Mouse (Mus musculus) lung, postnatal 0 days (tissue): ENCODE data around the gene Btd. TPM values are rescaled to one million over a fixed set of nuclear protein-coding genes. Genes with fewer than 3 reads are reported as not detected.

ENCODE experiments used
- ATAC-seq: fragments of 200-750 bp; cut with Nextera tagmentation; 2 replicates; pipeline ENCODE4 v1.8.0; 2017; ENCODE audit warnings: moderate library complexity
- DNase-seq: peaks from one replicate; pipeline ENCODE4 v3.0.0-alpha.2; 2016; ENCODE audit warnings: low spot score
- H3K27ac ChIP-seq: fragments of 300-500 bp; sonication (generic); 2 replicates; pipeline ENCODE4 v1.5.1; 2014; ENCODE audit warnings: antibody characterized with exemption, mild to moderate bottlenecking, low read length, mixed read lengths
- H3K27me3 ChIP-seq: fragments of 300-500 bp; sonication (generic); replicated peaks from 2 replicates; pipeline ENCODE4 v1.6.1; 2014; ENCODE audit warnings: low read length, mixed read lengths; ENCODE audit not compliant: insufficient read depth
- H3K36me3 ChIP-seq: fragments of 300-500 bp; sonication (generic); 2 replicates; pipeline ENCODE4 v1.6.1; 2014; ENCODE audit warnings: low read length, mixed read lengths; ENCODE audit not compliant: insufficient read depth
- H3K4me1 ChIP-seq: fragments of 300-500 bp; sonication (generic); 2 replicates; pipeline ENCODE4 v1.6.1; 2014; ENCODE audit warnings: antibody characterized with exemption, low read depth, low read length, mixed read lengths; ENCODE audit not compliant: insufficient read depth
- H3K4me2 ChIP-seq: fragments of 300-500 bp; sonication (generic); replicated peaks from 2 replicates; pipeline ENCODE4 v1.6.1; 2014; ENCODE audit warnings: low read depth, mild to moderate bottlenecking, low read length, moderate library complexity, mixed read lengths
- H3K4me3 ChIP-seq: fragments of 300-500 bp; sonication (generic); 2 replicates; pipeline ENCODE4 v1.5.1; 2014; ENCODE audit warnings: low read depth, low read length
- H3K9ac ChIP-seq: fragments of 300-500 bp; sonication (generic); replicated peaks from 2 replicates; pipeline ENCODE4 v1.6.1; 2014; ENCODE audit warnings: low read depth, mild to moderate bottlenecking
- H3K9me3 ChIP-seq: fragments of 300-500 bp; sonication (generic); 2 replicates; pipeline ENCODE4 v1.6.1; 2016; ENCODE audit warnings: low read length, mixed read lengths
- CTCF ChIP-seq: IDR thresholded peaks from 2 replicates; pipeline ENCODE4 v1.5.1; 2016; ENCODE audit warnings: antibody characterized with exemption, mild to moderate bottlenecking
- EP300 ChIP-seq: IDR thresholded peaks from 2 replicates; pipeline ENCODE4 v1.6.1; 2016; ENCODE audit warnings: antibody characterized with exemption, mild to moderate bottlenecking, control low read depth
- WGBS: fragments of 180-500 bp; shearing (Covaris S2); extraction: QIAGEN DNeasy Blood & Tissue Kit; methylation state at CpG from one replicate; pipeline ENCODE4 v1.1.7; 2014; 5-methylcytosine and 5-hydroxymethylcytosine counted together
- polyA plus RNA-seq: library from polyadenylated mRNA; unstranded; fragments of >200 nt; fragmentation: Nextera tagmentation; extraction: Ambion mirVana; gene quantifications from 2 replicates; pipeline ENCODE4 v1.2.1, GENCODE M21; 2015

The Btd gene
- polyA plus RNA-seq: 27.8 and 28.2 TPM in 2 replicates

DNA sequence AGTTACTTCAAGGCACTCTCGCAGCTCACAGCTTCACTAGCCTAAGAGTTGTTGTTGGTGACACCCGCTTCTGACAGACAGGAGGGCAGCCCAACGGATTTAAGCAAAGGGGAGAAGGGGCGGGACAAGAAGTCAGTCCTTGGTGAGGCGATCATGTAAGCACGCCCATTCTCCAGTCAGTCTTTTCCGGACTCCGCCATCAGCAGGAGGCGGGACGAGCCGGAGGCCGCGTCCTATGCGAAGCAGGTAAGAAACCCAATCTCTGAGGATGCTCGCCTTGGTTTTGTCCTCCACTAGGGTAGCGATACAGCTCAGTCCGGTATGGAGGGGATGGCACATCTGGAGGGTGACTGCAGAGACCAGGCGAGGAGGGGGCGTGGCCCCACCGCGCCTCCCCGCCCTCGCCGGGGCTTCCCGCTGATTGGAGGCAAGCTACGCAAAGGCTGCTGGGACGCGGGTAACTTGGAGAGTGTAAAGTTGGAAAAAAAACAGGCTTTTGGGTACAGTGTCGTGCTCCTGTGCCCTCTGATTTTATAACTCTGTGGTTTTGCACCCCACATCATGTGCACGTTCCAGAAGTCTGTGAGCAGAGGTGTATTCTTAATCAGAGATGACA lies at the start of gene Btd, which contains the start of gene Hacl1:
Gene Btd (plus strand): TSS at position 139 of the 616 bp plus-strand sequence.
Gene Hacl1 (minus strand): TSS at position 397 of the 616 bp plus-strand sequence.
- Histone ChIP-seq H3K4me2 (peak within 1 kb of the TSS; percentile 82), H3K9me3 (no peaks in the 10 kb centered on the region), H3K27ac (peak within 1 kb of the TSS; percentile 38; the same call in 1 of the 2 replicates), H3K36me3 (no peaks in the 10 kb centered on the region), H3K4me3 (peak within 1 kb of the TSS; percentile 70), H3K4me1 (peaks cover 13% of the 10 kb centered on the region; the same call in 1 of the 2 replicates), H3K27me3 (no peaks in the 10 kb centered on the region), H3K9ac (peak within 1 kb of the TSS; percentile 64)
- TF ChIP-seq CTCF (0 out of 2 replicates have a peak, but pooled peaks have one; percentile 11), EP300 (no peak)
- ATAC-seq (peak; percentile 99), DNase-seq (peak; percentile 99)
- under 1% methylated on average over 30 of the region's 30 CpGs for WGBS

DNA sequence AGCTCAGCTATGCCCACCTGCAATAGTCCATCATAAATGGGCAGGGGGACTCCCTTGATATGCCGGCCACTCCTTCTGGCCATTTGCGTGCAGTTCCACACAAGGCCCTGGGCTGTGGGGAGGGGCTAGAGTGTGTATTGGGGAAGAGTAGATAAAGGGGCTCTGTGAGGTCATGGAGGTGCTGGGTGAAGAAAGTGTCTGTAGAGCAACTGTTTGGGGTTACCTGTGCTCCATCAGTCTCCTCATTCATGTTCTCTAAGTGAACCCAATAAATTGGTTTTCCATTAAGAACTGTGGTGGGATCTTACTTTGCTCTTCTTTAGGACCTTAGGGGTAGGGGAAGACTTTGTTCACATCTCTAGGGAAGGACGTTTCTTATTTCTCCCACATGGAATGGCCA lies 49.6 kb upstream of the Btd start, which contains the start of gene Colq:
Gene Colq (minus strand): TSS at position 101 of the 400 bp plus-strand sequence.
- Histone ChIP-seq H3K36me3 (no peaks in the 10 kb centered on the region), H3K4me3 (no peak within 1 kb of the TSS), H3K27me3 (no peaks in the 10 kb centered on the region), H3K9ac (no peak within 1 kb of the TSS), H3K4me1 (no peaks in the 10 kb centered on the region), H3K9me3 (no peaks in the 10 kb centered on the region), H3K4me2 (no peak within 1 kb of the TSS), H3K27ac (no peak within 1 kb of the TSS)
- DNase-seq (no peak), ATAC-seq (no peak)
- WGBS: 75% methylated on average over 3 of the region's 3 CpGs
- TF ChIP-seq CTCF (no peak), EP300 (no peak)

DNA sequence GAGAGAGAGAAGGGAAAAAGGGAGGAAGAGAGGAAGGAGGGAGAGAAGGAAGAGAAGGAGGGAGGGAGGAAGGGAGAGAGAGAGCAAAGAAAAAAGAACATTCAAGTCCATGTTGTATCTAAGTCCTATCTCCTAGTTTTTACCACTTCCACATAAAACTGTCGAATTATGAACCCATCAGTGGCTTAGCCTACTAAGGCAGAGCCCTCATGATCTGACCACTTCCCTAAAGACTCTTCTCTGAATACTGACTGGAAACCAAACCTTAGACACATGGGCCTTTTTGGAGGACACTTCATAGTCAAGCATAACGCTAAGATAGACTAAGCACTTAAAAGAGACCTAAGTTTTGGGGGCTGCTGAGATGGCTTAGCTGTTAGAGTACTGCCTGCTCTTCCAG lies 47.8 kb upstream of the Btd start:
- ATAC-seq (no peak), DNase-seq (no peak)
- Histone ChIP-seq H3K36me3 (no peaks in the 10 kb centered on the region), H3K4me2 (no peak overlapping the region), H3K4me1 (no peaks in the 10 kb centered on the region), H3K9me3 (no peaks in the 10 kb centered on the region), H3K4me3 (no peak overlapping the region), H3K27me3 (no peaks in the 10 kb centered on the region), H3K9ac (no peak overlapping the region), H3K27ac (no peak overlapping the region)
- no peak for TF ChIP-seq CTCF
- TF ChIP-seq EP300: no peak
- WGBS: 64% methylated on average over 2 of the region's 2 CpGs

DNA sequence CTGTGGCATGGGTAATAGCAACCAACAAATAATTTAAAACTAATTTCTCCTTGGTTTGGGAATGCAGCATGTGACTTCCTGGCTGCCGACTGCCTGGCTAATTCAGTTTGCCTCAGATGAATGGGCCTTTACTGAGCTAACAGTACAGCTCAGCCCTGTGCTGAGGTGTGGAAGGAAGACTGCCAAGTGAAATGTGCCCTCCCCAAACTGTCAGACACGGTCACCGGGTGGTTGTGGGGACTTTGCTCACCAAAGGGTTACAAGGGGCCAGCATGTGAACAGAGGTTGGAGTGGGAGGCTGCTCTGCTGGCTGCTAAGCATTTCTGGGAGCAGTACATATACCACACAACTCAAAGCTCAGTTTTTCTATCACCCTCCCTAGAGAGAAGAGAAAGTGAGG lies 46.1 kb upstream of the Btd start:
- H3K4me3 ChIP-seq: no peak overlapping the region
- no peak for TF ChIP-seq CTCF
- H3K4me2 ChIP-seq: no peak overlapping the region
- DNase-seq (no peak), ATAC-seq (no peak)
- H3K4me1 ChIP-seq: no peaks in the 10 kb centered on the region
- no peak overlapping the region for H3K27ac ChIP-seq
- no peaks in the 10 kb centered on the region for H3K9me3 ChIP-seq
- no peaks in the 10 kb centered on the region for H3K36me3 ChIP-seq
- WGBS: 61% methylated on average over 3 of the region's 3 CpGs
- no peak overlapping the region for H3K9ac ChIP-seq
- H3K27me3 ChIP-seq: no peaks in the 10 kb centered on the region

DNA sequence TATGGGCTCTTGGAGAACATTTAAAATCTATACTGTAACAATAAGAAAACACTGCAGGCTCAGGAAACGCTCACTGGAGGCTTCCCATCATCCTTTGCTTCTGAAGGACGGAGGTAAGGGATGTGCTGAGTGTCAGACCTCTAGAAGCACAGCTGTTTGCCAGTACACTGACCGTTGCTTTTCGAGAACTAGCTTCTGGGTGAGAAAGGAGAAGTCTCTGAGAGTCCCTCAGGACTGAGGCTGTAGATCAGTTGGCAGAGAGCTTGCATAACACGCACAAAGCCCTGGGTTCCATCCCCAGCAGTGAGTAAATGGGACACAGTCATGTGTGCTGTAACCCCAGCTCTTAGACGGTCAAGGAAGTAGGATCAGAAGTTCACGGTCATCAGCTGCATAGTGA lies 44.4 kb upstream of the Btd start:
- no peaks in the 10 kb centered on the region for H3K4me1 ChIP-seq
- TF ChIP-seq CTCF (no peak), EP300 (no peak)

DNA sequence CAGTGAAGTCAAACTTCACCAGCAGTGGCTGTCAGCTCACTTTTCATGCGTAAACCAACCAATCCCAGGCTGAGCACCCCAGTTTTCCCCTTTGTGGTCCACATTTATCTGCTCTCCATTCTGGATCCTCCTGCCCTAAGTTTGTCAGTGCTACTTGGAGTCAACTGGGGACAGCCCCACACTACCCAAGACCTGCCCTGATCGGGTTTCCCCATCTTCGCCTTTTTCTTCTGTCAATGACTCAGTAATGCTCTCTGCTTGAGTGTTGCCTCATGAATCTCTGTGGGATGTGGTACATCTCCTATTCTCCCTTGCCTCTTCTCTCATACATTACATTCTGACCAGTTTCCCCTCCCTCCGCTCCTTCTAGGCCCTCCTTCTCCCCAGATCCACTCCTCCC lies 43.4 kb upstream of the Btd start:
- no peak for DNase-seq
- no peak for TF ChIP-seq CTCF
- TF ChIP-seq EP300: no peak
- ATAC-seq: no peak
- Histone ChIP-seq H3K9me3 (no peaks in the 10 kb centered on the region), H3K27me3 (no peaks in the 10 kb centered on the region), H3K9ac (no peak overlapping the region), H3K4me3 (no peak overlapping the region), H3K36me3 (no peaks in the 10 kb centered on the region), H3K27ac (no peak overlapping the region), H3K4me1 (no peaks in the 10 kb centered on the region), H3K4me2 (no peak overlapping the region)
- 94% methylated on average over 4 of the region's 4 CpGs for WGBS

More for the DNA sequence above, 44.4 kb upstream of the Btd start:
- Histone ChIP-seq H3K36me3 (no peaks in the 10 kb centered on the region), H3K4me3 (no peak overlapping the region), H3K4me2 (no peak overlapping the region), H3K27ac (no peak overlapping the region), H3K9ac (no peak overlapping the region), H3K27me3 (no peaks in the 10 kb centered on the region), H3K9me3 (no peaks in the 10 kb centered on the region)
- no peak for DNase-seq
- 67% methylated on average over 7 of the region's 7 CpGs for WGBS
- no peak for ATAC-seq
